ENCODE assay signal across 9 mouse cellular contexts in the genomic region with DNA sequence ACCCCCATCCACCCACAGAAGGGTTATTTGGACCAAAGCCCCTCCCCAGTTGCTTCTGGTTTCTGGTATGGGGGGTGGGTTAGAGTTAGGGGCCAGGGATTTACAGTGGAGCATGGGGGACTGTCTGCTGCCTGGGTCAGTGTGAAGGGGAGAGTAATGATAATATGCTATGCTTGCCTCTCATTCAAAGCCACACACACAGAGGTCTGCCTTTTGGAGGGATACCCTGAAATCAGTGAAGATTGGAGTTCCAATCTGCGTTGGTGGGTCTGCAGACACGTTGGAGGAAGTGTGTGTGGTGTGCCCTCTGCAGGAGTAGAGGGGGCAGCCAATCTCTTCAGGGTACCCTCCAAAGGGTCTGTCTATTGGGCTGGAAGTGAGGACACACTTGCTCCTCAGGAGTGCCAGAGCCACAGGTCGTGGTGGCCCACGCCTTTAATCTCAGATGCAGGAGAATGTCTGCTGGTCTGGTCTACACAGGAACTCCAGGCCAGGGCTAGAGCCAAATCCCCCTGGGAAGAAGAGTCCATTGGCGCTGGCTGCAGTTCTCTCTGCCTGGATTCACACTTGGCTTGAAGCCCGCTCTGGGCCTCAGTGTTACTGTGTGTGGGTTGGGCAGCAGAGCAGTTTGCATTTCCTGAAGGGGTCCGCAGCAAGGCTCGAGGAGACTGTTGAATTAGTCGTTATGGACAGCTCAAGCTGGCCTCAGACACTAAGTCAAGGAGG. TPM values are rescaled to one million over a fixed set of nuclear protein-coding genes. Genes with fewer than 3 reads are reported as not detected.
DNase-seq lines count a peak whose midpoint lies in the region; ATAC-seq and TF ChIP-seq lines count a peak whose summit lies in the region.
"Had no signal": no experiment of that assay in that cellular context is flagged by ENCODE, and none has a peak within 500 bp of the region (broad histone marks: within the 10 kb centered on the region; RNA-seq: fewer than 3 reads in every experiment).

No protein-coding gene starts in this region.

- intact Hi-C loops in left cerebral cortex, postnatal 4 days (cut with DNase I): loop anchor here (5.0 to 10.0 kb wide), 2 partner anchors 59 to 217 kb away; no protein-coding TSS in a partner anchor

- H3K4me1 ChIP-seq in embryonic facial prominence, embryonic 10.5 days: peaks cover 69% of the 10 kb centered on the region
- H3K4me1 ChIP-seq in hindbrain, postnatal 0 days (ENCODE audit: insufficient read depth, low read length): peaks cover 5% of the 10 kb centered on the region; the same call in 1 of the 2 replicates
- H3K4me1 ChIP-seq in neural tube, embryonic 11.5 days (ENCODE audit: control insufficient read depth, insufficient read depth, low read length): peaks cover 36% of the 10 kb centered on the region

- peaks cover 70% of the 10 kb centered on the region for H3K27me3 ChIP-seq in embryonic facial prominence, embryonic 10.5 days (replicated peaks; ENCODE audit: low read depth, poor library complexity, severe bottlenecking)
- H3K27me3 ChIP-seq in hindbrain, postnatal 0 days (ENCODE audit: insufficient read depth, low read length): no peaks in the 10 kb centered on the region
- no peaks in the 10 kb centered on the region for H3K27me3 ChIP-seq in neural tube, embryonic 11.5 days (ENCODE audit: control insufficient read depth, insufficient read depth, low read length)

- no peaks in the 10 kb centered on the region for H3K36me3 ChIP-seq in embryonic facial prominence, embryonic 10.5 days (replicated peaks)
- no peaks in the 10 kb centered on the region for H3K36me3 ChIP-seq in hindbrain, postnatal 0 days (ENCODE audit: insufficient read depth, low read length)
- no peaks in the 10 kb centered on the region for H3K36me3 ChIP-seq in neural tube, embryonic 11.5 days (ENCODE audit: control insufficient read depth, insufficient read depth, low read length)

- H3K9ac ChIP-seq in hindbrain, postnatal 0 days (replicated peaks; ENCODE audit: low read length): peak overlapping the region; percentile 58
- H3K9ac ChIP-seq in neural tube, embryonic 11.5 days (ENCODE audit: low read length): peak overlapping the region; percentile 79

- H3K4me3 ChIP-seq in embryonic facial prominence, embryonic 10.5 days: peak overlapping the region; percentile 75
- H3K4me3 ChIP-seq in hindbrain, postnatal 0 days (ENCODE audit: low read length): peak overlapping the region; percentile 51
- H3K4me3 ChIP-seq in neural tube, embryonic 11.5 days (ENCODE audit: low read depth, low read length): peak overlapping the region; percentile 74

- peak; percentile 17; the same call in 1 of the 2 replicates for TF ChIP-seq CTCF in hindbrain, postnatal 0 days (IDR thresholded peaks at IDR 0.05; ENCODE audit: low read depth)

- WGBS in embryonic facial prominence, embryonic 10.5 days: 16% methylated on average over 9 of the region's 9 CpGs
- 12% methylated on average over 9 of the region's 9 CpGs for WGBS in hindbrain, postnatal 0 days
- WGBS in neural tube, embryonic 11.5 days: 15% methylated on average over 9 of the region's 9 CpGs

- H3K27ac ChIP-seq in embryonic facial prominence, embryonic 10.5 days (replicated peaks): peak overlapping the region; percentile 86
- peak overlapping the region; percentile 78 for H3K27ac ChIP-seq in hindbrain, postnatal 0 days
- peak overlapping the region; percentile 63 for H3K27ac ChIP-seq in neural tube, embryonic 11.5 days (ENCODE audit: low read depth, low read length)

- H3K9me3 ChIP-seq in embryonic facial prominence, embryonic 10.5 days: no peaks in the 10 kb centered on the region
- no peaks in the 10 kb centered on the region for H3K9me3 ChIP-seq in hindbrain, postnatal 0 days (ENCODE audit: low read length)
- no peaks in the 10 kb centered on the region for H3K9me3 ChIP-seq in neural tube, embryonic 11.5 days (ENCODE audit: control insufficient read depth, low read length)

- DNase-seq in left cerebral cortex, postnatal 4 days: peak; percentile 64
- no peak for DNase-seq in left cerebral cortex, adult 11 months (ENCODE audit: low spot score)
- peak; percentile 22 for DNase-seq in embryonic facial prominence, embryonic 10.5 days (ENCODE audit: low spot score)
- peak; percentile 60 for DNase-seq in hindbrain, postnatal 0 days (ENCODE audit: low spot score)
- DNase-seq in neural tube, embryonic 11.5 days (ENCODE audit: low spot score): peak; percentile 33
- DNase-seq in ovary, postnatal 10 days (ENCODE audit: low spot score): no peak
- no peak for DNase-seq in right cerebral cortex, adult 18-20 months
- no peak for DNase-seq in lung, postnatal 14 days

- no peak for ATAC-seq in hindbrain, postnatal 0 days
- ATAC-seq in neural tube, embryonic 11.5 days (ENCODE audit: insufficient read depth, low FRiP score, low TSS enrichment): no peak

- peak overlapping the region; percentile 69 for H3K4me2 ChIP-seq in hindbrain, postnatal 0 days (ENCODE audit: low read depth, low read length)
- H3K4me2 ChIP-seq in neural tube, embryonic 11.5 days (ENCODE audit: low read depth): peak overlapping the region; percentile 95

RNA-seq across cellular contexts. Expression of a gene that starts 1.7 kb away (rescaled TPM):
- 100 to 1,000 TPM; 222 to 228 TPM for total RNA-seq in left cerebral cortex, postnatal 4 days (2021)
- 24.8 and 28.9 TPM in 2 replicates for polyA plus RNA-seq in embryonic facial prominence, embryonic 10.5 days (2016; fragmentation: Nextera tagmentation; extraction: Ambion mirVana)
- 131 and 158 TPM in 2 replicates for total RNA-seq in hindbrain, postnatal 0 days (2014; rRNA removed)
- polyA plus RNA-seq in hindbrain, postnatal 0 days (2015; fragmentation: Nextera tagmentation; extraction: Ambion mirVana): 105 and 111 TPM in 2 replicates
- polyA plus RNA-seq in neural tube, embryonic 11.5 days (2014; fragmentation: Nextera tagmentation; extraction: Ambion mirVana): 65.2 and 66.7 TPM in 2 replicates

RNA-seq across cellular contexts. Expression of a gene that starts 16.3 kb away (rescaled TPM):
- total RNA-seq in left cerebral cortex, postnatal 4 days (2021): 1 to 10 TPM; 1.5 to 1.9 TPM
- polyA plus RNA-seq in embryonic facial prominence, embryonic 10.5 days (2016; fragmentation: Nextera tagmentation; extraction: Ambion mirVana): 29.7 and 30.5 TPM in 2 replicates
- total RNA-seq in hindbrain, postnatal 0 days (2014; rRNA removed): 3.4 and 8.4 TPM in 2 replicates
- 3.2 and 3.4 TPM in 2 replicates for polyA plus RNA-seq in hindbrain, postnatal 0 days (2015; fragmentation: Nextera tagmentation; extraction: Ambion mirVana)
- 44.2 and 55.8 TPM in 2 replicates for polyA plus RNA-seq in neural tube, embryonic 11.5 days (2014; fragmentation: Nextera tagmentation; extraction: Ambion mirVana)

RNA-seq across cellular contexts. Expression of a gene that starts 23.7 kb away (rescaled TPM):
- 10 to 100 TPM; 23.8 to 34.4 TPM for total RNA-seq in left cerebral cortex, postnatal 4 days (2021)
- polyA plus RNA-seq in embryonic facial prominence, embryonic 10.5 days (2016; fragmentation: Nextera tagmentation; extraction: Ambion mirVana): 75.5 and 79.3 TPM in 2 replicates
- 33.4 and 38.6 TPM in 2 replicates for total RNA-seq in hindbrain, postnatal 0 days (2014; rRNA removed)
- polyA plus RNA-seq in hindbrain, postnatal 0 days (2015; fragmentation: Nextera tagmentation; extraction: Ambion mirVana): 123 and 133 TPM in 2 replicates
- 27.0 and 28.1 TPM in 2 replicates for polyA plus RNA-seq in neural tube, embryonic 11.5 days (2014; fragmentation: Nextera tagmentation; extraction: Ambion mirVana)

RNA-seq across cellular contexts. Expression of a gene that starts 57.2 kb away (rescaled TPM):
- total RNA-seq in left cerebral cortex, postnatal 4 days (2021): under 1 TPM in 1 of 2 experiments, not detected in 1; 0.80 TPM
- 4.4 and 4.6 TPM in 2 replicates for polyA plus RNA-seq in embryonic facial prominence, embryonic 10.5 days (2016; fragmentation: Nextera tagmentation; extraction: Ambion mirVana)
- total RNA-seq in hindbrain, postnatal 0 days (2014; rRNA removed): not detected in 2 replicates
- polyA plus RNA-seq in hindbrain, postnatal 0 days (2015; fragmentation: Nextera tagmentation; extraction: Ambion mirVana): 0.91 and 1.4 TPM in 2 replicates
- 1.2 and 1.6 TPM in 2 replicates for polyA plus RNA-seq in neural tube, embryonic 11.5 days (2014; fragmentation: Nextera tagmentation; extraction: Ambion mirVana)
- total RNA-seq: left cerebral cortex, postnatal 25 days had no signal

Comparison
In these comparisons a context has a peak if more than half of its experiments do, and no peak if none do; other contexts are left out.
1. DNase-seq: peak in left cerebral cortex, postnatal 4 days (single experiment), embryonic facial prominence, embryonic 10.5 days (single experiment), hindbrain, postnatal 0 days (single experiment) and neural tube, embryonic 11.5 days (single experiment); none in left cerebral cortex, adult 11 months (single experiment), ovary, postnatal 10 days (single experiment), right cerebral cortex, adult 18-20 months (single experiment) and lung, postnatal 14 days (single experiment).
2. Peak in every context shown above with its lines, with median percentiles within 50 percentile points of each other: H3K27ac ChIP-seq and H3K4me3 ChIP-seq.